Mouse (Mus musculus) urinary bladder, postnatal 36 days (tissue): ENCODE measurements at regions not wholly inside any gene's neighbourhood (a gene's known extent, or its start where the extent isn't known, plus 50 kb on each side); places are given as distances from the start of the nearest gene placed in this dataset.

ENCODE experiments used
- DNase-seq, 2 experiments: peaks; one replicate each; pipeline ENCODE4 v3.0.0; 2022; ENCODE audit warnings: low spot score in 2 of 2, mixed read lengths in 1 of 2

- DNase-seq: no peak
Observed at GRCm38 (mm10) chr10:7267903-7268302, 55.9 kb upstream of the Cnksr3 start.

- DNase-seq: no peak
Observed at GRCm38 (mm10) chr10:7267106-7267505, 55.1 kb upstream of the Cnksr3 start.

- no peak for DNase-seq
Observed at GRCm38 (mm10) chr10:7265412-7265811, 53.4 kb upstream of the Cnksr3 start.

- DNase-seq: no peak
Observed at GRCm38 (mm10) chr10:7264721-7265120, 52.7 kb upstream of the Cnksr3 start.
